Mouse (Mus musculus) megakaryocyte, embryonic 14.5 days (primary cell): ENCODE measurements at regions not wholly inside any gene's neighbourhood (a gene's known extent, or its start where the extent isn't known, plus 50 kb on each side); places are given as distances from the start of the nearest gene placed in this dataset.

Experiments
- FLI1 ChIP-seq: IDR thresholded peaks from 2 replicates; pipeline ENCODE4 v1.6.1; 2012; ENCODE audit warnings: low read length, inconsistent platforms, mixed read lengths
- GATA1 ChIP-seq: IDR thresholded peaks from 3 replicates; pipeline ENCODE4 v1.6.1; 2012; ENCODE audit warnings: mixed read lengths, low read length, inconsistent platforms, borderline replicate concordance

GRCm38 (mm10) chrX:42431851-42432635, 57.4 kb upstream of the Tex13c2 start:
- TF ChIP-seq FLI1 = no peak
- TF ChIP-seq GATA1 = no peak
